In the genomic region with DNA sequence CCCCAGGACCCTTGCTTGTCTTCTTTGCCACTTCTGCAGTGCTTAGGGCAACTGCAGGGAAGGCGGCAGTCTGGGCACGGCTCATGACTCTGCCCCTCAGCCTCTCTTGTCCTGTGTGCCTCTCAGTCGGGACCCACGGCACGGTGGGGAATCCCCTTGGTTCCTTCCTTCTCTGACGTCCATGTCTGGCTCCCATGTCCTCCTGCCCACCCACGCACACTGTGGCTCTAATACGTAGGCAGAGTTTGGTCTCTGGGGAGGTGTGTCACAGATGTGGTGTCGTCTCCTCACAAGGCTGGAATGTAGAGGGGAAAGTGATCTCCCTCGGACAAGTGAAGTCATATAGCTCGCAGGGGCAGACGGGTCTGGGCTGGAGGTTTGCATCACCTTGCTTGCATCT, we compare ENCODE assay signal across 15 mouse cellular contexts. TPM values are rescaled to one million over a fixed set of nuclear protein-coding genes. Genes with fewer than 3 reads are reported as not detected.
A peak's percentile ranks its signal among the peaks of the same experiment; 100 is the strongest.
DNase-seq lines count a peak whose midpoint lies in the region; ATAC-seq and TF ChIP-seq lines count a peak whose summit lies in the region.
"Had no signal": no experiment of that assay in that cellular context is flagged by ENCODE, and none has a peak within 500 bp of the region (broad histone marks: within the 10 kb centered on the region; RNA-seq: fewer than 3 reads in every experiment).

No protein-coding gene starts in this region.

- 78% methylated on average over 12 of the region's 12 CpGs for WGBS in midbrain, embryonic 10.5 days
- WGBS in midbrain, embryonic 14.5 days: 76% methylated on average over 12 of the region's 12 CpGs
- 71% methylated on average over 12 of the region's 12 CpGs for WGBS in limb, embryonic 10.5 days

- no peak for TF ChIP-seq CTCF in G1E (IDR thresholded peaks at IDR 0.05; ENCODE audit: low read depth, low read length)

- H3K36me3 ChIP-seq in midbrain, embryonic 10.5 days: no peaks in the 10 kb centered on the region
- no peaks in the 10 kb centered on the region for H3K36me3 ChIP-seq in midbrain, embryonic 14.5 days (ENCODE audit: control insufficient read depth, insufficient read depth, low read length)
- H3K36me3 ChIP-seq in G1E (replicated peaks): peaks cover 27% of the 10 kb centered on the region
- H3K36me3 ChIP-seq in limb, embryonic 10.5 days: no peaks in the 10 kb centered on the region
- no peaks in the 10 kb centered on the region for H3K36me3 ChIP-seq in splenic B cell, adult 2 months (ENCODE audit: control insufficient read depth, insufficient read depth, low read length, poor library complexity, severe bottlenecking)

- no peak overlapping the region for H3K4me2 ChIP-seq in midbrain, embryonic 14.5 days (ENCODE audit: low read length)
- H3K4me2 ChIP-seq: hindbrain, embryonic 14.5 days had no signal

- peak overlapping the region; percentile 28; the same call in 1 of the 2 replicates for H3K27ac ChIP-seq in midbrain, embryonic 10.5 days (replicated peaks)
- no peak overlapping the region for H3K27ac ChIP-seq in midbrain, embryonic 14.5 days (replicated peaks; ENCODE audit: low read depth, low read length)
- peak overlapping the region; percentile 42; the same call in 1 of the 2 replicates for H3K27ac ChIP-seq in limb, embryonic 10.5 days
- H3K27ac ChIP-seq: hindbrain, embryonic 14.5 days had no signal

- H3K9ac ChIP-seq in midbrain, embryonic 14.5 days (replicated peaks; ENCODE audit: low read length): no peak overlapping the region
- H3K9ac ChIP-seq: hindbrain, embryonic 14.5 days; liver, embryonic 14.5 days had no signal

- no peak for ATAC-seq in midbrain, embryonic 14.5 days (ENCODE audit: low FRiP score, low TSS enrichment)
- no peak for ATAC-seq in G1E (ENCODE audit: extremely low read depth, insufficient number of reproducible peaks, low FRiP score, poor library complexity, severe bottlenecking)

- H3K27me3 ChIP-seq in midbrain, embryonic 10.5 days (ENCODE audit: low read depth, poor library complexity, severe bottlenecking): no peaks in the 10 kb centered on the region
- no peaks in the 10 kb centered on the region for H3K27me3 ChIP-seq in midbrain, embryonic 14.5 days (ENCODE audit: control insufficient read depth, insufficient read depth, low read length)
- peaks cover 4% of the 10 kb centered on the region; the same call in 1 of the 2 replicates for H3K27me3 ChIP-seq in G1E (ENCODE audit: insufficient read depth, low read length)
- peaks cover 6% of the 10 kb centered on the region; the same call in 1 of the 2 replicates for H3K27me3 ChIP-seq in limb, embryonic 10.5 days (ENCODE audit: low read depth, poor library complexity, severe bottlenecking)
- H3K27me3 ChIP-seq in splenic B cell, adult 2 months (ENCODE audit: control insufficient read depth, insufficient read depth, low read length, poor library complexity, severe bottlenecking): no peaks in the 10 kb centered on the region

- no peak overlapping the region for H3K4me3 ChIP-seq in midbrain, embryonic 10.5 days
- no peak overlapping the region for H3K4me3 ChIP-seq in midbrain, embryonic 14.5 days (replicated peaks; ENCODE audit: low read depth, low read length)
- H3K4me3 ChIP-seq in G1E (ENCODE audit: low read depth, low read length): peak overlapping the region; percentile 14; the same call in 1 of the 2 replicates
- H3K4me3 ChIP-seq in limb, embryonic 10.5 days: no peak overlapping the region

- peaks cover 9% of the 10 kb centered on the region for H3K4me1 ChIP-seq in midbrain, embryonic 10.5 days
- H3K4me1 ChIP-seq in midbrain, embryonic 14.5 days (ENCODE audit: control insufficient read depth, insufficient read depth, low read length): no peaks in the 10 kb centered on the region
- peaks cover 85% of the 10 kb centered on the region for H3K4me1 ChIP-seq in G1E (ENCODE audit: insufficient read depth, low read depth, low read length)
- peaks cover 36% of the 10 kb centered on the region for H3K4me1 ChIP-seq in limb, embryonic 10.5 days

- no peak for DNase-seq in midbrain, embryonic 10.5 days (ENCODE audit: low spot score)
- no peak for DNase-seq in midbrain, embryonic 14.5 days
- no peak for DNase-seq in G1E (ENCODE audit: low spot score)
- DNase-seq in limb, embryonic 10.5 days (ENCODE audit: low spot score): no peak
- DNase-seq in splenic B cell, adult 2 months (ENCODE audit: low read depth, low spot score): peak; percentile 86
- no peak for DNase-seq in ovary, adult 18-20 months (ENCODE audit: low spot score)
- DNase-seq in frontal cortex, postnatal 10 days (ENCODE audit: low spot score in 2 of 2): no peak
- DNase-seq: cerebellum, adult 9-11 months; kidney, adult 2 months; retina, postnatal 1 day; thymus, postnatal 36 days had no signal

- H3K9me3 ChIP-seq in midbrain, embryonic 10.5 days (replicated peaks): no peaks in the 10 kb centered on the region
- no peaks in the 10 kb centered on the region for H3K9me3 ChIP-seq in midbrain, embryonic 14.5 days (ENCODE audit: control insufficient read depth, low read length)
- no peaks in the 10 kb centered on the region for H3K9me3 ChIP-seq in G1E (replicated peaks)
- H3K9me3 ChIP-seq in limb, embryonic 10.5 days (replicated peaks): no peaks in the 10 kb centered on the region

RNA-seq across cellular contexts. Expression of gene 1600014C23Rik, which starts 13.1 kb away (rescaled TPM):
- 0.48 and 0.58 TPM in 2 replicates for polyA plus RNA-seq in midbrain, embryonic 10.5 days (2016; fragmentation: Nextera tagmentation; extraction: Ambion mirVana)
- polyA plus RNA-seq in midbrain, embryonic 14.5 days (2014; fragmentation: Nextera tagmentation; extraction: Ambion mirVana): 0.47 TPM in 1 of 2 replicates, not detected in the other
- total RNA-seq in G1E (2014; fragmentation: Nextera tagmentation): 11.8 TPM in 1 of 2 replicates, not detected in the other
- total RNA-seq in G1E (2017): 3.6 and 4.4 TPM in 2 replicates
- polyA plus RNA-seq in G1E (2012): 2.2 and 2.7 TPM in 2 replicates
- polyA plus RNA-seq in limb, embryonic 10.5 days (2016; fragmentation: Nextera tagmentation; extraction: Ambion mirVana): 0.33 TPM in 1 of 2 replicates, not detected in the other
- total RNA-seq: left cerebral cortex, postnatal 10 days had no signal
- polyA plus RNA-seq: embryonic facial prominence, embryonic 11.5 days; hindbrain, embryonic 14.5 days; kidney, adult 2 months; liver, embryonic 14.5 days had no signal
